Mouse (Mus musculus): ENCODE results near the gene Cers2. TPM values are rescaled to one million over a fixed set of nuclear protein-coding genes. Genes with fewer than 3 reads are reported as not detected.

The Cers2 gene
- total RNA-seq (2021): 10 to 100 TPM; 59.4 to 62.9 TPM

GRCm38 (mm10) chr3:95314486-95315093, at the start of gene Cers2:
Gene Cers2 (plus strand): TSS chr3:95314791.
- DNase-seq: no peak

GRCm38 (mm10) chr3:95266052-95266451, 48.5 kb upstream of the Cers2 start:
- no peak for DNase-seq

- DNase-seq: no peak
These were observed 46.7 kb upstream of the Cers2 start for GRCm38 (mm10) chr3:95267855-95268254.

DNA sequence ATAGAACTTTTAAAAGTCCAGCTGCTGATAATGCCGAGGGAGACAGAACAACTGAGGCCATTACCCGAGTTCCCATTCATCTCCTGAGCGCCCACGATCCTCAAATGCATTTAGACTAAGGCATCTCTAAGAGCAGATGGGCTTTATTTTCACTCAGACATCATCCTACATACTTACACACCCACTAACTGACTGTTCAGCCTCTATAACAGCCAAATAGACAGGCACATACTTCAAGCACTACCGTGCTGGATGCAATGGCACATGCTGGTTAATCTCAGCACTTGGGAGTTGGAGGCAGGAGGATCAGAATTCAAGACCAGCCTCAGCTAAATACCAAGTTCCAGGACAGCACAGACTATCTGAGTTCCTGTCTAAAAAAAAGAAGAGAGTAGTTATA, 44.8 kb upstream of the Cers2 start:
- no peak for DNase-seq

GRCm38 (mm10) chr3:95270766-95271364, 43.7 kb upstream of the Cers2 start:
- no peak for DNase-seq

GRCm38 (mm10) chr3:95273471-95273870, 41.1 kb upstream of the Cers2 start:
- no peak for DNase-seq

DNA sequence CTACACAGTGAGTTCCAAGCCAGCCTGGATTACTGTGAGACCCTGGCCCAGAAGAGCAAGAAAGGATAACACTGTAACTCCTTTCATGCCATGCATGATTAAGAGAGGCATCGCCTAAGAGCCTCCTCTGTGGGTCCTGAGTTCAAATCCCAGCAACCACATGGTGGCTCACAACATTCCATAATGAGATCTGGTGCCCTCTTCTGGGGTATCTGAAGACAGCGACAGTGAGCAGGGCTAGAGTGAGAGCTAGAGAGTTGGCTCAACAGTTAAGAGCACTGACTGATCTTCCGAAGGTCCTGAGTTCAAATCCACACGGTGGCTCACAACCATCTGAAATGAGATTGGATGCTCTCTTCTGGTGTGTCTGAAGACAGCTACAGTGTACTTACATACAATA, 40.1 kb upstream of the Cers2 start:
- no peak for DNase-seq

DNA sequence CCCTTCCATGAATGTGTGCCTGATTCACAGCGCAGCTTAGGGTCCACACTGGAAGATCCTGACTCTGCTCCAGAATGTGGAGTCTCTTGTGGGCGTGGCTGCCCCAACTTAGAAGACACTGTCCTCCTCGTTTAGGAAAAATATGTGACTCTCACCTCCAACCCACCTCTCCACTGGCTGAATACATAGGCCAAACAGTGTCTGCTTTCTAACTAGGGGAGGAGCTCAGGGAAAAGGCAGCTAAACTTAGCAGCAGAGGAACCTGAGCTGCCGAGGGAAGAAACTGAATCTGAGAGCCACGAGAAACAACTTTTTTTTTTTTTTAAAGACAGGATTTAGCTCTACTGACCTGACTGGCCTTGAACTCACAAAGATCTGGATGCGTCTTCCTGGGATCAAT, 39.4 kb upstream of the Cers2 start:
- DNase-seq: no peak

DNA sequence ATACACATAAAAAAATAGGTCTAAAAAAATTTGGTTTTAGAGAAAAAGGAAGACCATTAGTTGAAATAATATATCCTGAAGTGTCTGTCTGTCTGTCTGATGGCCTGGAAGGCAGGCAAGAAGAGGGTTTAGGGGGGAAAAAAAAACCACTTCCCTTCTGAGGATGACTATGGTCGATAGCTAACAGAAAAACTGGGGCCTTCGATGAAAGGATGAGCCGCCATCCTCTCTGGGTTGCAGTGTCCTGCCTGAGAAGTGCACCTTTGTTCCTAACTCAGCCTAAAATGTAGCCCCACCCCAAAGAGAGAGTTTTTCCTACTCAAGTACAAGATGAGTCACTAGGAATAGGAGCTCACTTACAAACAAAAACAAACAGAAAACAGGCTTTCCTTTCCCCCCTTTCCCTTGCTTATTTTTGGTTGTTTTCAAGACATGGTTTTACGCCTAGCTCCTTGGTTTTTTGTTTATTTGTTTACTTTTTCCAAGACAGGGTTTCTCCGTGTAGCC, 38.1 kb upstream of the Cers2 start:
- no peak for DNase-seq

DNA sequence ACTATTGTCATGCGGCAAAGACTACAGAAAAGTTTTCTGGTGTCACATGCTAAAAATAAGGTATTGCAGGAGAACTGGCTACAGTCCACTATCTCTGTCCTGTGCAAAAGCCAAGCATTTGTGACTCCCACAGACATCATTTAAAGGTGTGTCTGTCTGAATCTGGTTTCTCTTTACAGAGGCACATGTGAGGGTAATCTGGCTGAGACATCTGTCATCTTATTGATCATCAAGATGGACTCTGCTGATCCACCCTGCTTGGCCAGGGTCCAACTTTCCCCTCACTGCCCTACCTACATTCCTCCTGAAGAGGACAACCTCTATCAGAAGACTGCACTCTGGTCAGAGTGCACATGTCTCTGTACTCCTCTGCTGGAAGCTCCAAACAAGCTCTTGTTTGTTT, 37.4 kb upstream of the Cers2 start:
- DNase-seq: no peak

DNA sequence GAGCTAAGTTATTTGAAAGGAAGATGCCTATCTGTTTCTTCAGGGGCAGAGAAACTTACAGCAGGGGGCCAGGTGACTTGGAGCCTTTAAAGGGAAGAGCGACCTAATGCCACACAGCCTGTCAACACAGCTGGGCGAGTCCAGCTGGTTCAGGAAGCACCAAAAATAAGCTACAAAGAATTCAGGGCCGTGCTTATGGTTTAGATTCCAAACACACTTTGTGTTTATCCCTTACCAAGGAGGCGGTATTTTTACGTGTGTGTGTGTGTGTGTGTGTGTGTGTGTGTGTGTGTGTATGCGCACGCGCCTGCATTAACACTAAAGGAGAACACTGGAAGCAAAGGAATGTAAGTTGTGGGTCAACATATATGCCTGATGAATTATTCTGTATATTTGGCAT, 33.8 kb upstream of the Cers2 start:
- no peak for DNase-seq

DNA sequence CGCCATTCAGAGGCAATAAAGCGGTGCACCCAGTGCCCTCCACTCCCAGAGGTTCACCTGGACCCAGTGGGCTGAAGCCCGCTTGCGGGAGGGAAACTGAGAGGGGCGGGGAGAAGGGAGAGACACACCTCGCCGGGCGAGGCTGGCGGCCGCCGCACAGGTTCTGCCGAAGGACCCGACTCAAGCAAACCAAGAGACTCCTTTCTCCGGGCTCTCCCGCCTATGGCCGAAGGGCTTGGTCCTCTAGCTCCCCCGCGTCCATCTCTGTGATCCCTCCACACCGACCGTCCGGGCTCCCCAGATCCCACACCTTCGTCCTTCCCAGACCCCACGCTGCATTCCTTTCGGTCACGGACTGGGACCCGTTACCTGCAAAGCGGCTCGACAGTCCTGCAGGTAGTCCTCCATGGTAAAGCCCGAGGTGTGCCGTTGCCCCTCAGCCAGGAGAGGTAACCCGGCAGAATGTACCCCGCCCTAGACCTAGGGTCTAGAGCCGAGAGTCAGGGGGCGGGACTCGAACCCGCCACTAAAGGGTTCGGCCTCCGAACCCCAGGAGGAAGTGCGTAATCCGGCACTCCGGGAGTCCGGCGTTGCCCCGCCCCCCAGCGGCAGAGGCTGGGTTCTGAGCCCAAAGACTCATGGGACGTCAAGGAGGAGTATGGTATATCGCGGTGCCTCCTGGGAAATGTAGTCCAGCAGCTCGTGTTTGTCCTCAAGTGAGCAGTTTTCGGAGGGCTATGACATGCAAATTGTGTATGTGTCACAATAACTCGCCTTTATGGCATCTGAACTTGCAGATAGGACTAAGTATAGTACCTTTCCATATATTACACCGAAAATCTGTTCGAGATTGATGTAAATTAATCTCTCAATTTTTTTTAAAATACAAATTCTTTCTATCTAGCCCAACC, 33.1 kb upstream of the Cers2 start, which contains the start of the genes Mindy1 and Prune1:
Gene Mindy1, plus strand, starts transcription at position 130 of the 911 bp plus-strand sequence.
Gene Prune1, minus strand, starts transcription at position 861 of the 911 bp plus-strand sequence.
- DNase-seq: peak; percentile 97 to 98

DNA sequence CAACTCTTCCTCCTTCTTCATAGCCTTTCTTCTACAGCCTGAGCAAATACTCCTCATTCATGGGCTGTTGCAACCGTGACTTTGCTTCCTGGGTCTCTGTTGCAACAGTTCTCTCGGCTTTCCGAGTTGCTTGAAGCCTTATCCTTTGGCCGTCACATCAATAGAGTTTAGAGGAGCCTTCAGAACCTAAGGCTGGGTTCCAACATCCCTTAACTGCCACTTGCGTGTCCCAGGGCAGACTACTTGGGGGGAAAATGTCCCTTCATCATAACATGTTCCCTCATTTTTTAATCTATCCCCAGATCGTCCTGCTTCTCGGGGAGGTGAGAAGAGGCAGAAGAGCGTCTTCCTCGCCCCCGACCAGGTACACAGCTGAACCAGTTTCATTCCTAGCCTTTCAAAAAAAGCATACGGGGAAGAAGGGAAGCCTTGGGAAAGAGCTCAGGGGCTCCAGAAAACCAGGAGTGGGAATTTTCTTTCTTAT, 32.2 kb upstream of the Cers2 start:
- peak in 1 of 2 experiments; percentile 18 for DNase-seq

DNA sequence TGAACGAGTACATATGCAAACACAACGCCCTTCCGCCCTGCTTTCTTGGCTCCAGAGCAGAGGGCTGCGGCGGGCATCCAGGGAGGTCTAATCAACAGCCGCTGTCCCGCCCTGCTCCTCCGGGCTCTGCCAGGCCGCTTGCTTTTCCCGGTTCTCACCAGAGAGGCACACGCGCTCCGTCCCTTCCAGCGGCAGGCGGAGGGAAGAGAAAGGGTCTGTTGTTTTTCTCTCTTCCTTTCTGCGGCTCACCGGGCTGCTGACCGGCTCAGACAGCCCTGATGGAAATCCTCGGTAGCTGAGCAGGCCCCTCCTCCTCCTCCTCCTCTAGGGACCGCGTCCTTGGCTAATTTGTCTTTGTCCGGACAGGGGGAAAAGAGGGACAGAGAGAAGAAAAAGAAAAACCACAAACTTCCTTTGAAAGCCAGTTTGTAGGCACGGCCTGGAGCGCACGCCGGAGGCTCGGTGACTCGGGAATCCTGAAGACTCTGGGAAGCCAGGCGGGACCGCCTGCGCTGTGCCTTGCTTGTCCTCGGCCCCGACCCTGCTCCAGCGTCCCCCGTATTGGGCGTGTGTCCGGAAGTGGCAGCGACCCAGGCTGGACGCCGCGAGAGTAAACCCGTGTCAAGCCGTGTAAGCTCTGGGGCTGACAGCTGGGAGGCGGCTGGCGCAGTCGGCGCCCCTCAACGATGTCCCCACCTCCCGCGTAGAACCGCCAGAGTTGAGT, 31.6 kb upstream of the Cers2 start:
- DNase-seq: peak; percentile 67 to 75

GRCm38 (mm10) chr3:95283589-95283941, 31.0 kb upstream of the Cers2 start:
- no peak for DNase-seq

DNA sequence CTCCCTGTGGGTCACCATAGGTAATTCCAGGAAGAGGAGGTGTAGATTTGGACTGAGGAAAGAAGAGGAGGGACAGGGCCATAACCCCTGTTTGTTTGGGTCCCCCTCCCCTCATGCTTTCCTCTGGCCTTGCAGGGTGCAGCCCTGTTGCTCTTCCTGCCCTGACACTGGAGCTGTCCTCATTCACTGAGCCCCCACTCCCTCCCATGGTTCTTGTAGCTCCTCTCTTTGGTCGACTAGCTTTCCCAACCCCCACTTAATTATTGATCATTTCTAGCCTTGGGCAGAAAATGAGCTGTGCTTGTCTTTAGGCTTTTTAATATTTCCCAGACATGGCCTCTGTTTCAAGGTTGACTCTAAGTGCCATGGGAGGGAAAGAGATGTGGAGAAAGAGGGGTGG, 30.5 kb upstream of the Cers2 start:
- no peak for DNase-seq

DNA sequence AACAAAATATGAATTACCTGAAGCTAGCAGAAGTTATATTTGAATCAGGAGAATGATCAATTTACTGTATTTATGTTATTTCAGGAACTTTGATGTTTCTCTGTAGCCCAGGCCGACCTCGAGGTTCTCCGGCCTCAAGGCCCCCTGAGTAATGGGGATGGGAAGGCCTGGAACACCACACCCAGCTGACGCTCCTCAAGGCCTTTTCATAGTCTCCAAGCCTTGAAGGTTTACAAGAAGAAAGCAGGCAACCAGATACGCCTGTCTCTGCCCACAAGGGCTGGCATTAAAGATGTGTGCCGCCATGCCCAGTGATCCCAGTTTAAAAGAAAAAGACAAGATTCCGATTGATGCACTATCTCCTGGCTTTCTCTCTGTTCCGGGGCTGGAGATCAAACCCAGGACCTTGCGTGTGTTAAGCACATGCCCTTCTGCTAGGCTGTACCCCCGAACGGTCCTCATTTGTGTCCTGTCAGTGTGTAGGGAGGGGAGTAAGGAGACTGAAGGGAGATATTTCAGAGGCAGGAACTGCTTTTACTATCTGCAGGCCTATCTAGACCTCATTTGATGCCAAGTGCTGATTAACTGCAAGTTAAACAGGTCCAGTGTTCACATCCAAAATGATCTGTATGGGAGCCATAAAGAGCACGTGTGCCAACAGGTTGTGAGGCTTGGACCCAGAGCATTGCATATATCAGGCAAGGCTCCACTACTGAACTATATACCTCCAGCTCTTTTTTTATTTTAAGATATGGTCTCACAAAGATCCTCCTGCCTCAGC, 29.9 kb upstream of the Cers2 start:
- no peak for DNase-seq

GRCm38 (mm10) chr3:95285390-95285789, 29.2 kb upstream of the Cers2 start:
- DNase-seq: no peak

DNA sequence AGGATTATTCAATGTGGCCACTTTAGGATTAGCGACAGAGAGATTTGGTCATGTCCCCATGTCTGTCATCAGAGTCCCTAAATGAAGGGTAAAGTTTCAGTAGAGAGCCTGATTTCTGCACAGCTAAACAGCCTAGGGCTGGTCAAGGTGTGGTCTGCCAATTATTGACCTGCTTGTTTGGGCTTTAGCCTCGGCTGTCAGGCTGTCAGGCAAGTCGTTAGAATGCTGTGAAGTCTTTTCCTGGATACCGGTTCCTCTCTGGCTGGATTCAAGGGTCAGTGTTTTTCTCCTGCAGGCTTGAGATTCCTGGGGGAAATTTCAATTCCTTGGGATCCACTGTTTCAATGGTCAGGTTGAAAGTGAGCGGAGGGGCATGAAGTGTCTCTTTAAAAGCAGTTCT, 28.6 kb upstream of the Cers2 start:
- DNase-seq: no peak

DNA sequence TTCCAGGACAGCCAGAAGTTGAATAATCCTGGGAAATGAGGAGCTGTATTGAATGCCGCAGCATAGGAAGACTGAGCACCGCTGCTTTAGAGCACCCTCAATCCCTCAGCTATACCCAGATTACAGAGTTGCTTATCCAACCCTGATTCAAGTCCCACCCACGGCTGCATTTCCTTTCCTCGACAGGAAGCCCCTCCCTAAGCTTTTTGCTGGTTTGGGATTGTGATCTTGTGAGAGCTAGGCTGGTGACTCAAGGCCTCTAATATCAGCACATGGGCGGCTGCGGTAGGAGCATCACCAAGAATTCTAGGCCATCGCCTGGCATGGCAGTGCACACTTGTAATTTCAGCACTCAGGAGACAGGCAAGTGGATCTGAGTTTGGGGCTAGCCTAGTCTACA, 28.1 kb upstream of the Cers2 start:
- no peak for DNase-seq

DNA sequence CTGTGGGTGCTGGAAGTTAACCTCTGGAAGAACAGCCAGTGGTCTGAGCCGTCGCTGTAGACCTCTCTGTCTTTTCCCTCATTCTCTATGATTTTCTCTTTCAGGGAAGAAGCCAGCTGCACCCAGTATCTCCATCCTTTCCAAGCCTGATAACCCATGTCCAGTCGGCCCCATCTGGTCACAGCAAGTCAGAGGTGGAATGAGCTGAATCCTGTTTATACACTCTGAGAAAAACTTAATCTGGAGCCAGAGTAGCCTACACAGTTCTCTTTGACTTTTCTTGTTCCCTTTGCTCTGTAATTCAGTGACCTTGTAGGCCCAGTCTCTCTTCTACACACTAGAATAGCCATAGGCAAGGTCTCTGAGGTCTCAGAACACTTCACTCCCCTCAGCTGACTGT, 27.1 kb upstream of the Cers2 start:
- no peak for DNase-seq

- DNase-seq: no peak
These were observed 25.2 kb upstream of the Cers2 start for GRCm38 (mm10) chr3:95289419-95289818.
